Mouse (Mus musculus) intestine, postnatal 0 days (tissue): ENCODE results near the gene Cela3b. TPM values are rescaled to one million over a fixed set of nuclear protein-coding genes. Genes with fewer than 3 reads are reported as not detected.

Experiments used
- ATAC-seq: fragments of 200-750 bp; cut with Nextera tagmentation; 2 replicates; pipeline ENCODE4 v1.8.0; 2017; ENCODE audit warnings: mild to moderate bottlenecking, moderate TSS enrichment, moderate library complexity
- H3K27ac ChIP-seq: fragments of 300-500 bp; sonication (generic); 2 replicates; pipeline ENCODE4 v1.5.1; 2014; ENCODE audit warnings: mild to moderate bottlenecking, low read depth, low read length, moderate library complexity
- H3K27me3 ChIP-seq: fragments of 300-500 bp; sonication (generic); replicated peaks from 2 replicates; pipeline ENCODE4 v1.6.1; 2014; ENCODE audit warnings: low read length, mixed read lengths; ENCODE audit not compliant: control insufficient read depth, insufficient read depth
- H3K36me3 ChIP-seq: fragments of 300-500 bp; sonication (generic); 2 replicates; pipeline ENCODE4 v1.6.1; 2014; ENCODE audit warnings: mild to moderate bottlenecking, moderate library complexity; ENCODE audit not compliant: control insufficient read depth, insufficient read depth
- H3K4me1 ChIP-seq: fragments of 300-500 bp; sonication (generic); replicated peaks from 2 replicates; pipeline ENCODE4 v1.6.1; 2014; ENCODE audit warnings: antibody characterized with exemption, low read length, mixed read lengths; ENCODE audit not compliant: control insufficient read depth, insufficient read depth
- H3K4me2 ChIP-seq: fragments of 300-500 bp; sonication (generic); replicated peaks from 2 replicates; pipeline ENCODE4 v1.6.1; 2014; ENCODE audit warnings: low read depth, mild to moderate bottlenecking, moderate library complexity
- H3K4me3 ChIP-seq: fragments of 300-500 bp; sonication (generic); 2 replicates; pipeline ENCODE4 v1.5.1; 2014; ENCODE audit warnings: low read depth, low read length
- H3K9ac ChIP-seq: fragments of 300-500 bp; sonication (generic); 2 replicates; pipeline ENCODE4 v1.6.1; 2014; ENCODE audit warnings: mild to moderate bottlenecking, low read depth, low read length
- H3K9me3 ChIP-seq: fragments of 300-500 bp; sonication (generic); 2 replicates; pipeline ENCODE4 v1.6.1; 2016; ENCODE audit warnings: mixed run types; ENCODE audit not compliant: control insufficient read depth
- CTCF ChIP-seq: sonication (generic); IDR thresholded peaks from 2 replicates; pipeline ENCODE4 v1.5.1; 2016; ENCODE audit warnings: low read depth, mild to moderate bottlenecking, control low read depth, antibody characterized with exemption, moderate library complexity
- WGBS: fragments of 180-500 bp; shearing (Covaris S2); extraction: QIAGEN DNeasy Blood & Tissue Kit; methylation state at CpG from one replicate; pipeline ENCODE4 v1.1.7; 2014; 5-methylcytosine and 5-hydroxymethylcytosine counted together
- polyA plus RNA-seq: library from polyadenylated mRNA; unstranded; fragments of >200 nt; fragmentation: Nextera tagmentation; extraction: Ambion mirVana; gene quantifications from 2 replicates; pipeline ENCODE4 v1.2.1, GENCODE M21; 2015

Gene Cela3b
- polyA plus RNA-seq, 1 experiment from 2014 or later, result 9.1 TPM

DNA sequence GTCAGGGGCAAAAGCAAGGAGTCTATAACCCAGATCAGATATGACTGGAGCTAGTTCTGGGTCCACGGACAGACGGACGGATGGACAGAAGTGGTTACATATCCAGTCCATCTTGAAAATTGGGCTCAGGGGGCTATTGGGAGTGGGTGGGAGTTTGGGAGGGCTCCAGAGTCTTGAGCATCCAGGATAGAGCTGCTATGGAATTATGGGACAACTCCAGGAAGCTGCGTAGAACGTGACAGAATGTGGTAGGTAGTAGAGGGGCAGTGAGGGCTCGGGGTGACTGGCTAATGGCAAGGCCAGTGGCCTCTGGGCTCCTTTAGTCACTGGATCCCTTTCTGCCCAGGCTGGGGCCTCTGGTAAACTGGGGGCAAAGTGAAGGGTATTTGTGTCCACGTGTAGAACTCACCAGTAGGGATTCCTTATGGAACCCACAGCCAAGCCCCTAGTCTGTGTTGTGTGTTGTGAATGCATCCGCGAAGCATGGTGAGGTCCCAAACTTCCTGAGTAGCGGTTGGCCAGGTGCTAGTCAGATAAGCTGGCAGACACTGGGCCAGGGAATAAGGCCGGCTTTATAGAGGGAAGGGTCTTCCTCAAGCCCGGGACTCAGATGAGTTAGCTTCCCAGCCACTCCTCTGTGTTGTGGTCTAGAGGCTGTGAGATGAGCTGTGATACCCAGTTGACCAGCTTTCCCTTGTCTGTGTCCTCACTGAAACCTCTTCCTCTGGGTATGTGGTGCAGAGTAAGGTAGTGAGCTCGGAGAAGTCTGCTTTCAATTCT lies 45.1 kb upstream of the Cela3b start:
- 64% methylated on average over 13 of the region's 13 CpGs for WGBS
- Histone ChIP-seq H3K27ac (no peak overlapping the region), H3K27me3 (no peaks in the 10 kb centered on the region), H3K4me2 (no peak overlapping the region), H3K4me1 (peaks cover 28% of the 10 kb centered on the region), H3K9ac (no peak overlapping the region), H3K9me3 (no peaks in the 10 kb centered on the region), H3K4me3 (no peak overlapping the region), H3K36me3 (no peaks in the 10 kb centered on the region)
- TF ChIP-seq CTCF, result no peak
- ATAC-seq, result no peak

DNA sequence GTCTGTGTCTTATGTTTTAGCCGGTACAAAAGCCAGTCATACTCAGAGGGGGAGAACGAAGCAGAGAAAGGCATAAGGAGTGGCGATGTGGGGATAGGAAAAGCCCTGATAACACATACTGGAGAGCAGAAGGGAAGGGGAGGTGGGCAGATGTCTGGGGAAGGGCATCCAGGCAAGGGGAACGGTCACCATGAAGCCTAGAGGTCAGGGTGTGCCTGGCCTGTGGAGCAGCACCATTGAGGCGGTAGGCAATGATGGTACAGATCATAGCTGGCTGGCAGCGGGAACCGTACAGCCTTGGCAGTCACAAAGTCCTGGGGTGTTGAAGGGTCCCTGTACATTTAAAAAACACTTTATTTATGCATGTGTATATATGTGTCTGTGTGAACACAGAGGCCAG lies 44.4 kb upstream of the Cela3b start:
- H3K4me3 ChIP-seq, result no peak overlapping the region
- no peaks in the 10 kb centered on the region for H3K9me3 ChIP-seq
- no peaks in the 10 kb centered on the region for H3K27me3 ChIP-seq
- ATAC-seq, result no peak
- H3K36me3 ChIP-seq, result no peaks in the 10 kb centered on the region
- H3K4me2 ChIP-seq, result no peak overlapping the region
- 88% methylated on average over 7 of the region's 7 CpGs for WGBS
- no peak overlapping the region for H3K9ac ChIP-seq
- H3K27ac ChIP-seq, result no peak overlapping the region
- no peak for TF ChIP-seq CTCF
- peaks cover 25% of the 10 kb centered on the region for H3K4me1 ChIP-seq

DNA sequence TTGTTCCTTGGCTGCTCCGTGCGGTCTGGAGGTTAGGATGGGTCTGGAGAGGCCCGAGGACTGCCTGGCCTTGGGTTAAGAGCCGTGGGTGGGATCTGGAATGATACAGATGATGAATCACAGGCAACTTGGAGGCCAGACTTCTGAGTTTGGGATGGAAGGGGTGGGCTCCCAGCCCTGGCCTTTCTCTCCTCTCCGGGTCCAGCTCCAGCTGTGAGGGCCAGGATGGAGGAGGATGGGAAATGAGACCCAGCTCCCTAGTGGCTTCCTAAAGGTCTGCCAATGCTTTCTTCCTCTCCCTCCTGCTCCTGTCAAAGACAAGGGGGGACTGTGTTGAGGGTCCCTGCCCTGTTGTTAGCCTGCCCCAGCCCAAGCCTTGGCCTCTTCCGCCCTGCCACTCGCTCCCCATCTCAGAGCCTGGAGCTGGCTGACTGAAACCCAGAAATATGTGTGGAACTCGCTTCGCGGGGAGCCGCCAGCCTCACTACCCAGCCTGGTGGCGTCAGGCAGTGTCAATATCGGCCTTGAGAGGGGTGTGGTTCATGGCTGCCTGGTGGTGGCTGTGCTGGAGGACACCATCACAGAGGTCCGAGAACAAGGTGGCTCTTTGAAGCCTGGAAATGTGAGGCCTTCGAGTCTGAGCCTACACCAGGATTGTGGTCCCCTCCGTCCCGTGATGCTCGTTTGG lies 43.5 kb upstream of the Cela3b start:
- Histone ChIP-seq H3K4me1 (peaks cover 17% of the 10 kb centered on the region; the same call in 1 of the 2 replicates), H3K4me3 (no peak overlapping the region), H3K4me2 (peak overlapping the region; percentile 28)

DNA sequence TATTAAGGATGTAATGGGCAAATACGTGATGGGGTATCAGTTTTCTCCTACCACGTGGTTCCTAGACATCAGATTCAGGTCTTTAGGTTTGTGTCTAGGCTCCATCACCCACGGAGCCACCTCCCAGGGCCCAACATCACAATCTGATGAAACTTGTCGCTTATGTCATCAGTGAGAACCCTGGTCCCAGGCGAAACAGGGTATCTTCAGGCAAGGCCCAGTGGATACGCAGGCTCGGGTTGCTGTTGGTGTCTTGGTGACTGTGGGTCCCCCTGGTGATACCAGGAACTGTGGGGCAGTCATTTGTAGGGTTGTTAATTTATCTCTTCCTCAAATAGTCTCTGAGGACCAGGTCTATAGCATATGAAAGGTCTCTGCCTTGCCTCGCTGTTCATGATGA lies 42.9 kb upstream of the Cela3b start:
- H3K4me1 ChIP-seq, result peaks cover 17% of the 10 kb centered on the region; the same call in 1 of the 2 replicates
- 0 out of 2 replicates have a peak overlapping the region, but pooled peaks have one; percentile 28 for H3K4me2 ChIP-seq
- H3K27me3 ChIP-seq, result no peaks in the 10 kb centered on the region
- H3K27ac ChIP-seq, result no peak overlapping the region
- TF ChIP-seq CTCF, result no peak
- no peaks in the 10 kb centered on the region for H3K36me3 ChIP-seq
- ATAC-seq, result no peak
- H3K9me3 ChIP-seq, result no peaks in the 10 kb centered on the region
- WGBS, result 82% methylated on average over 8 of the region's 8 CpGs
- no peak overlapping the region for H3K9ac ChIP-seq
- no peak overlapping the region for H3K4me3 ChIP-seq

More for the DNA sequence above, 43.5 kb upstream of the Cela3b start:
- peak overlapping the region; percentile 5; the same call in 1 of the 2 replicates for H3K27ac ChIP-seq
- no peaks in the 10 kb centered on the region for H3K27me3 ChIP-seq
- 39% methylated on average over 18 of the region's 18 CpGs for WGBS
- ATAC-seq, result no peak
- no peaks in the 10 kb centered on the region for H3K36me3 ChIP-seq
- H3K9ac ChIP-seq, result no peak overlapping the region
- H3K9me3 ChIP-seq, result no peaks in the 10 kb centered on the region
- TF ChIP-seq CTCF, result 0 out of 2 replicates have a peak, but pooled peaks have one; percentile 3

DNA sequence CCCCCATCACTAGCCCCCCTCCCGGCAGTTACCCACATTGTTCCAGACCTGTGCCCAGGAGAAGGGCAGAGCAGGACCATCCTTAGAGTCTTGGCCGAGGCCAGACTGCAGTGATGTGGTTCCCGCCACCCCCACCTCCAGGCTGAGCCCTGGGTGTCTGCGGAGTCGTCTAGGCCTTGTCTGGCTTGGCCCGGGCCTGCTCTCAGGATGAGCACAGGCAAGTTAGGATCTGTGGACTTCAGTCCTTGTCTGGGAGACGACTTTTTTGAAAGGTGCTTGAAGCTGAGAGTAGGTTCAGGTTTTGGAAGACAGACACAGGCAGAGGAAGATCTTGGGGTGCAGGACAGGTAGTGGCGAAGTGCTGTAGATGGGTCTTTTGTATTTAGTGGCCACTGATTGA lies 41.0 kb upstream of the Cela3b start:
- H3K4me1 ChIP-seq, result peaks cover 10% of the 10 kb centered on the region; the same call in 1 of the 2 replicates
- 65% methylated on average over 8 of the region's 8 CpGs for WGBS
- no peak overlapping the region for H3K4me3 ChIP-seq
- no peak overlapping the region for H3K9ac ChIP-seq
- no peaks in the 10 kb centered on the region for H3K27me3 ChIP-seq
- no peak overlapping the region for H3K27ac ChIP-seq
- no peaks in the 10 kb centered on the region for H3K36me3 ChIP-seq
- H3K9me3 ChIP-seq, result no peaks in the 10 kb centered on the region
- no peak for TF ChIP-seq CTCF
- ATAC-seq, result no peak
- peak overlapping the region; percentile 92 for H3K4me2 ChIP-seq

DNA sequence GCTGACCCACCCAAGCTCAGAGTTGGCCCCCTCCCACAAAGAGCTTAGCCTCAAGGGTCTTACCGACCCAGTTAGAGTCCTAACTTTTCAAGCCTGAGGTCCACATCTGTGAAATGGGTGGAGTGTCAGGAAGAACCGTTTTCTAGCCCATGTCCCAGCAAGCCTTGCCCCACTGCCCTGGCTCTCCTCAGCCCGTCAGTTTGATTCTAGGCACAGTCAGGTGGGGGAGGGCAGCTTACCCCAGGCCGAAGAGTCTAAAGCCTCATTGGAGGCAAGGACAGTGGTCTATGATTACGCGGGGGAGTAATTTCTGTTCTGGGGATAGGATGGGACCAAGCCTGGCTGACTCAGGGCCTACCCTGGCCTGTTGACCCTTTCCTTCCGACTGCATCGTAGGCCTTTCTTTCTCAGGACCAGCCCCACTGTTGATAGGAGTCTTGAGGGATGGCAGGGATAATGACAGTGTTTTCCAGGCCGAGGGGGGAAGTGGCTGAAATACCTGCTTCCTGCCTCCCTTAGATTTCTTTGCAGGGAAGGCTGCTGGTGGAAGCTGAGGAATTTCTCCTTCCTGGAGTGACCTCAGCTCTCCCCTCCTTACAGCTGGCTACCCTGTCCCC lies 40.5 kb upstream of the Cela3b start:
- H3K4me2 ChIP-seq, result peak overlapping the region; percentile 92
- no peak for ATAC-seq
- no peaks in the 10 kb centered on the region for H3K27me3 ChIP-seq
- TF ChIP-seq CTCF, result no peak
- no peak overlapping the region for H3K27ac ChIP-seq
- peak overlapping the region; percentile 64; the same call in 1 of the 2 replicates for H3K4me3 ChIP-seq
- H3K36me3 ChIP-seq, result no peaks in the 10 kb centered on the region
- 56% methylated on average over 9 of the region's 9 CpGs for WGBS
- peaks cover 6% of the 10 kb centered on the region; the same call in 1 of the 2 replicates for H3K4me1 ChIP-seq
- no peak overlapping the region for H3K9ac ChIP-seq
- H3K9me3 ChIP-seq, result no peaks in the 10 kb centered on the region
